Mouse (Mus musculus) retina, embryonic 14.5 days (tissue): ENCODE measurements at regions not wholly inside any gene's neighbourhood (a gene's known extent, or its start where the extent isn't known, plus 50 kb on each side); places are given as distances from the start of the nearest gene placed in this dataset.
"Not testable (repeated sequence)": the region's sequence is repeated elsewhere in the genome, so short reads cannot be mapped to it uniquely, and the experiment has no call there.

Experiments used
- DNase-seq: peaks from one replicate; pipeline ENCODE4 v3.0.0-alpha.2; 2015; ENCODE audit warnings: low spot score

DNA sequence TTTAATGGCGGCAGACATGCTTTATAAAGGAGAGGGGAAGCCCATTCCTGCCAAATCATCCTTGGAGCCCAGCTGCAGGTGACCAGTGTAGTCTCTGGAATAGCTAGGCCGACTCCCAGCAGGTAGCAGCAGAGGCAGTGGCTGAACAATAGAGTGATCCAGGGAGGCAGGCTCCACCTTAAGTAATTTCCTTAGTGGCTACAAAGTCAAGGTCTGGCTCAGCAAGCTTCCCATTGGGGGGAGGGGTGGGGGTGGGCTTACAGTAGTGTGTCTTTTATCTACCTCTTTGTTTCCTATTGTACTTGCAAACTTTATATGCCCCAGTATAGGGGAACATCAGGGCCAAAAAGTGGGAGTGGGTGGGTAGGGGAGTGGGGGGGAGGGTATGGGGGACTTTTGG is 1080.0 kb upstream of the Pcdh10 start:
- DNase-seq, result not testable (repeated sequence)

DNA sequence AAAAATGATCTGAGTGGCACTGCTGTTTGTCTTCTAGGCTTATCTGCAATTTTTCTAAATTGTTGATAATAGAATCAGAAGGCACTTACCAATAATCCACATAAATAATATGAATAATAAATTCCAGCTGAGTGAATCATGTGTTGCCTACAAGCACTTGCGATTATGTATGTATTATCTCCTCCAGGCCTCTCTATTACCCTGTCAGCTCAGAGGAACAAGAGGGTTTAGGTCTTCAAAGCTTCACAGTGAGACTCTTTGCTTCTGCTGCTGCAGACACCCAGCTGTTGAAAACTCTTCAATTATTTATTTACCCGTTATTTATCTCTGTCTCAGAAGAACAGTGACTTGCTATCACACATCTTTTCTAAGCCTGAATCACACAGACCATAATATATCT is 1077.1 kb upstream of the Pcdh10 start:
- peak; percentile 21 for DNase-seq

DNA sequence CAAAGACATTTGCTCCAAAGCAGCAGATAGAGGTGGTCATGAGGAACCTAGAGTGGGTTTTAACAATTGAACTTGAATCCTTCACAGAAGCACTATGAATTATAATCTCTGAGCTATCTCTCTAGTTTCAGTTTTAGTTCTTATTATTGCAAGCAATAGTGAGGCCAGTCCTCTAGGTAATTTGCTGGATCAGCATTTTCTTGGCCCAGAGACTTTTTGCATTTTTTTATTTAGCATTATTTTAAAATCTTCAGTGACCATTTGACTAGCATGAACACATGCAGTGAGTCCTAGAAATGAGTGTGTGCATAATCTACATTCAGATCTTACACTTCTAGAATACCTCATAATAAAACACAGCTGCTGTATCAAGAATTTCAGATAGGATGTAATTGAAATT is 1055.0 kb upstream of the Pcdh10 start:
- DNase-seq, result no peak
